Mouse (Mus musculus): ENCODE measurements around the gene Rnls. TPM values are rescaled to one million over a fixed set of nuclear protein-coding genes. Genes with fewer than 3 reads are reported as not detected.

Rnls gene
- polyA plus RNA-seq, 1 experiment = 1.9 TPM

- 59% methylated on average over 4 of the region's 4 CpGs for WGBS
Observed at GRCm38 (mm10) chr19:33326706-33327641, 65.1 kb downstream of the Rnls start.

DNA sequence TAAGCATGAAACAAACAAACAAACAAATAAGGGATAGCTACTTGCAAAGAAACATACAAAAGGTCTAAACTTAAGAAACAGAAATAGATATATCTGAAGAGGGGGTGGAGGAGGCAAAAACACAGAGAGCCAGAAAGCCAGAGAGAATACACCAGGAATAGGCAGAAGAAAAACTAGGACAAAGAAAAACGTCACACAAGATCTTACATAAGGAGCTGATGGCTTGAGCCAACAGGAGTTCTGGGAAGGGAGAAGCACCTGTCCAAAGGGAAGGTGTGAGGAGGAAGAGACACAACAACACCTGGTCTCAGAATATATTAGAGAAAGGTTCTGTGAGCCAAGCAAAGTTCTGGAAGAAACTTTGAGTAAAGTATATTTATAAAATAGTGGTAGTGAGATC is 73.3 kb downstream of the Rnls start:
- H3K4me1 ChIP-seq (ENCODE audit: control insufficient read depth, insufficient read depth, low read length) = no peaks in the 10 kb centered on the region
- no peak for DNase-seq
- H3K4me3 ChIP-seq (replicated peaks; ENCODE audit: extremely low read depth, low read depth, low read length) = no peak overlapping the region
- TF ChIP-seq POLR2A (IDR thresholded peaks at IDR 0.05; ENCODE audit: borderline replicate concordance, extremely low read depth, low read depth, low read length) = no peak
- TF ChIP-seq CTCF (IDR thresholded peaks at IDR 0.05; ENCODE audit: insufficient read depth, low read length) = no peak
- 58% methylated on average over 1 of the region's 1 CpGs for WGBS

More at GRCm38 (mm10) chr19:33326706-33327641, 65.1 kb downstream of the Rnls start:
- Histone ChIP-seq H3K4me1 (ENCODE audit: control insufficient read depth, insufficient read depth, low read length) (no peaks in the 10 kb centered on the region), H3K4me3 (replicated peaks; ENCODE audit: extremely low read depth, low read depth, low read length) (no peak overlapping the region)
- no peak for DNase-seq
- TF ChIP-seq CTCF (IDR thresholded peaks at IDR 0.05; ENCODE audit: insufficient read depth, low read length) (no peak), POLR2A (IDR thresholded peaks at IDR 0.05; ENCODE audit: borderline replicate concordance, extremely low read depth, low read depth, low read length) (no peak)

DNA sequence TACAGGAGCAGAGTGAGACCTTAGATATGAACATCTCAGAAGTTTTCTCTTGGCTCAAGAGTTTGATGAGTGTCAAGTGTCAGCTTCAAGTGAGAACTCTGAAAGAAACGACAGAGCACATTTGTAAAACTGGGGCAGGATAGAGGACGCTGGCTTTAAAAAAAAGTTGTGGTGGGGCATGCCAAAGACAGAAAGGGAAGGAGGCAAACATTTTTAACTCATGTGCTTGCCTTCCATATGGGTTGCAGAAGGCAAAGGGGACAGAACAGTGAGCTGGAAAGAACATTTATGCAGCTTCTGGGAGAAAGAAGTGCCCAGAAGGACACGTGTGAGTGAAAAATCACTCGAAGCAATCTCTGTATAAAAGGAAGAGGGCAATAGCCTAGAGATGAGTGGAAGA is 75.0 kb downstream of the Rnls start:
- H3K4me3 ChIP-seq (replicated peaks; ENCODE audit: extremely low read depth, low read depth, low read length) = no peak overlapping the region
- DNase-seq = no peak
- H3K4me1 ChIP-seq (ENCODE audit: control insufficient read depth, insufficient read depth, low read length) = no peaks in the 10 kb centered on the region
- 50% methylated on average over 4 of the region's 4 CpGs for WGBS
- no peak for TF ChIP-seq POLR2A (IDR thresholded peaks at IDR 0.05; ENCODE audit: borderline replicate concordance, extremely low read depth, low read depth, low read length)
- TF ChIP-seq CTCF (IDR thresholded peaks at IDR 0.05; ENCODE audit: insufficient read depth, low read length) = no peak

DNA sequence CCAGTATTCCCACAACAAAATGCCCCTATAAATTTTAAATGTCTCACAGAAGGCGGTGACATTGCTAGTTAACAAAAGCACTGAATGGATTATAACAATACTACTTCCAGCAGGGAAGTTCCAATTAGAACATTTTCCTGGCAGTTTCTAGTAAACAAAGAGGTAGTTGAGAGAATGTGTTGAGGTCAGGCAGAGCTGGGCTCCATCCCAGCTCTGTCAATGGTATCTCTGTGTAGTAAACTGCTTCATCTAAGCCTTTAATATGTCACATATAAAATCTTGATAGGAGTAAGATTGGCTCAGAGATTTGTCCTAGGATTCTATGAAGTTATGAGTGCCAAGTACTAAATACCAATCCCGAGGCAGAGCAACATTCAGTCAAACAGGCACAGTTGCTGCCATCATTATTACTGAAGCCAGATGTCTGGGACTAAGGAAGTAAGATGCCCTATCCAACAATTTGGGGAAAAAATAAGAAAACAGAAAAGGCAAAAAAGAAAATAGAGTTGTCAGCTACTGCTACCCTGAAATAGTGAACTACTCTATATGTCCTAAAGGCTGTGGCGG is 92.3 kb downstream of the Rnls start:
- no peak for DNase-seq
- TF ChIP-seq CTCF (IDR thresholded peaks at IDR 0.05; ENCODE audit: insufficient read depth, low read length) (no peak), POLR2A (IDR thresholded peaks at IDR 0.05; ENCODE audit: borderline replicate concordance, extremely low read depth, low read depth, low read length) (no peak)
- no peaks in the 10 kb centered on the region for H3K4me1 ChIP-seq (ENCODE audit: control insufficient read depth, insufficient read depth, low read length)
- H3K4me3 ChIP-seq (replicated peaks; ENCODE audit: extremely low read depth, low read depth, low read length) = no peak overlapping the region
- 69% methylated on average over 3 of the region's 3 CpGs for WGBS

DNA sequence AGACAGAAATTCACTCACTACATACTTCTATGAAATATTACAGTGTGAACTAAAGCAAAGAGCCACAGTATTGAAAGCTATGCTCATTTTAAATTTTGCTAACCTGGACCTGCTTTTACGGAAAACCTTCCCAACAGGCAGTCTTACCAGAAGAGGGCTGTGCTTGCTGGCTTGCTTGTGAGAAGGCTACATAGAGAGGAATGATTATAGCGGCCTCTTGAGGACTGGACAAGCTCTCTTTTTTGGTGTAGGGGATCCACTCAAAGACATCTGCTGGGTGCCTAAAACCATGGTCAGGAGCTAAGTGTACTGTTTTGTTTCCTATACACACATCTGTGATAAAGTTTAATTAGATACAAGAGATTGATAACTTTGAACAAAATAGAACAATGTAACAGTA is 95.8 kb downstream of the Rnls start:
- TF ChIP-seq CTCF (IDR thresholded peaks at IDR 0.05; ENCODE audit: insufficient read depth, low read length) = no peak
- no peak for TF ChIP-seq POLR2A (IDR thresholded peaks at IDR 0.05; ENCODE audit: borderline replicate concordance, extremely low read depth, low read depth, low read length)
- Histone ChIP-seq H3K4me3 (replicated peaks; ENCODE audit: extremely low read depth, low read depth, low read length) (no peak overlapping the region), H3K4me1 (ENCODE audit: control insufficient read depth, insufficient read depth, low read length) (no peaks in the 10 kb centered on the region)
- WGBS = 49% methylated on average over 2 of the region's 2 CpGs
- no peak for DNase-seq

DNA sequence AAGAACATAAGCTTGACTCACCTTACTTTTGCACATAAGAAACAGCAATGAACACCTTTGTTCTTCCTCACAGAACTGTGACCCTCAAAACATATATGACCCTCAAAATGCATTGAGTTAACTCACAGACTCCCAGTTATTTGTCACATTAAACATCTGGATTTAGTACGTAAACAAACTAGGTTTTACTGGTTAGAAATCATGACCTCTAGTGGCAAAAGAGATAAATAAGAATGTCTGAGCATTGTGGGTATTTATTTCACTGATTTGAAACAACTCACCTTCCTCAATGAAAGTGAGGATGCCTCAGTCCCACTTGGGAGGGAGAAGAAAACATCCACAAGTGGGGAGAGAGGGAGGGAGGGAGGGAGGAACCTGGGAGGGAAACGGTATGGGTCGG is 109.1 kb downstream of the Rnls start:
- no peak overlapping the region for H3K4me3 ChIP-seq (replicated peaks; ENCODE audit: extremely low read depth, low read depth, low read length)
- 34% methylated on average over 3 of the region's 3 CpGs for WGBS
- DNase-seq = no peak
- TF ChIP-seq CTCF (IDR thresholded peaks at IDR 0.05; ENCODE audit: insufficient read depth, low read length) (no peak), POLR2A (IDR thresholded peaks at IDR 0.05; ENCODE audit: borderline replicate concordance, extremely low read depth, low read depth, low read length) (no peak)
- H3K4me1 ChIP-seq (ENCODE audit: control insufficient read depth, insufficient read depth, low read length) = no peaks in the 10 kb centered on the region

DNA sequence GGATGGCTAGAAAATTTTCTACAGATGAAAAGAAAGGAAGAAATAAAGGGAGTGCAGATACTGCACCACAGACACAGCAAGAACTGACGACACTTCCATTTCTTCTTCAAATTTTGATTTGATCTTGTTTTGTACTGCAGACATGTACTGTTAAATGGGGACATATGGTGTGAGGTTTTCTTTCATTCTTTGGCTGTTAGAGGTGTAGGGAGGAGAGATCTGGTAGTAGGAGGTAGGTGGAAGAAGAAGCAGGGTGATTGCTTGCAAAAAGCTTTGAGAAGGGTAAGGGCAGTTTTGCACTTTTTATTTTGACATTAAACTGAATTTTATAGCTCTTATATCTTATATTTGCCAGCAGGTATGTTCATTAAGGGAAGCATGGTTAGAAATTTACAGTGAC is 115.7 kb downstream of the Rnls start:
- Histone ChIP-seq H3K4me1 (ENCODE audit: control insufficient read depth, insufficient read depth, low read length) (no peaks in the 10 kb centered on the region), H3K4me3 (replicated peaks; ENCODE audit: extremely low read depth, low read depth, low read length) (no peak overlapping the region)
- no peak for TF ChIP-seq POLR2A (IDR thresholded peaks at IDR 0.05; ENCODE audit: borderline replicate concordance, extremely low read depth, low read depth, low read length)
- no peak for TF ChIP-seq CTCF (IDR thresholded peaks at IDR 0.05; ENCODE audit: insufficient read depth, low read length)
- WGBS = 91% methylated on average over 1 of the region's 1 CpGs
- DNase-seq = no peak

- Histone ChIP-seq H3K4me3 (replicated peaks; ENCODE audit: extremely low read depth, low read depth, low read length) (no peak overlapping the region), H3K4me1 (ENCODE audit: control insufficient read depth, insufficient read depth, low read length) (no peaks in the 10 kb centered on the region)
- 80% methylated on average over 1 of the region's 1 CpGs for WGBS
- TF ChIP-seq CTCF (IDR thresholded peaks at IDR 0.05; ENCODE audit: insufficient read depth, low read length) = no peak
- no peak for TF ChIP-seq POLR2A (IDR thresholded peaks at IDR 0.05; ENCODE audit: borderline replicate concordance, extremely low read depth, low read depth, low read length)
- DNase-seq = no peak
Observed at GRCm38 (mm10) chr19:33273676-33274075, 118.4 kb downstream of the Rnls start.

- DNase-seq = no peak
- Histone ChIP-seq H3K4me3 (replicated peaks; ENCODE audit: extremely low read depth, low read depth, low read length) (no peak overlapping the region), H3K4me1 (ENCODE audit: control insufficient read depth, insufficient read depth, low read length) (no peaks in the 10 kb centered on the region)
- TF ChIP-seq CTCF (IDR thresholded peaks at IDR 0.05; ENCODE audit: insufficient read depth, low read length) (no peak), POLR2A (IDR thresholded peaks at IDR 0.05; ENCODE audit: borderline replicate concordance, extremely low read depth, low read depth, low read length) (no peak)
- 44% methylated on average over 2 of the region's 2 CpGs for WGBS
Observed at GRCm38 (mm10) chr19:33271571-33271970, 120.5 kb downstream of the Rnls start.

DNA sequence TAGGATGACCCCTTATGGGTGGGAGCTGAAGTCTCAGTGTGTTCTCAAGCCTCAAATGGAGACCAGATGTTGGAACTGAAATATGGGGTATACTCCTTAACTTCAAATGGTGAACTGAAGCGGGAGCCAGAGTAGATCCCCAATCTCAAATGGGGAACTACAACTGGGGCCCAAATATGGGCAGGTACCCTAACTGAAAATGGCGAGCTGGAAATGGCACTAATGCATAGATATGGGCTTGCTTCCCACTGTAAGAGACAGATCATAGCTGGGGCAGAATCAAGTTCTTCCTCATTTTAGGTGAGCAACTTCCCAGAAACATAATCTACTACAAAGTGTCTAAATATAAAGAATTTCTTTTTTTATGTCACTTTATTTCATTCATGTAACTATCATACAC is 121.9 kb downstream of the Rnls start:
- H3K4me3 ChIP-seq (replicated peaks; ENCODE audit: extremely low read depth, low read depth, low read length) = no peak overlapping the region
- WGBS = 77% methylated on average over 2 of the region's 2 CpGs
- H3K4me1 ChIP-seq (ENCODE audit: control insufficient read depth, insufficient read depth, low read length) = no peaks in the 10 kb centered on the region
- TF ChIP-seq CTCF (IDR thresholded peaks at IDR 0.05; ENCODE audit: insufficient read depth, low read length) = no peak
- no peak for TF ChIP-seq POLR2A (IDR thresholded peaks at IDR 0.05; ENCODE audit: borderline replicate concordance, extremely low read depth, low read depth, low read length)
- DNase-seq = no peak

All from lung, adult 2 months (tissue).